Mouse (Mus musculus) embryo, embryonic 11.5 days (tissue): ENCODE measurements at regions not wholly inside any gene's neighbourhood (a gene's known extent, or its start where the extent isn't known, plus 50 kb on each side); places are given as distances from the start of the nearest gene placed in this dataset.

ENCODE experiments used
- DNase-seq: peaks from one replicate; pipeline ENCODE4 v3.0.0-alpha.2; 2012; ENCODE audit warnings: low read depth, low spot score

DNA sequence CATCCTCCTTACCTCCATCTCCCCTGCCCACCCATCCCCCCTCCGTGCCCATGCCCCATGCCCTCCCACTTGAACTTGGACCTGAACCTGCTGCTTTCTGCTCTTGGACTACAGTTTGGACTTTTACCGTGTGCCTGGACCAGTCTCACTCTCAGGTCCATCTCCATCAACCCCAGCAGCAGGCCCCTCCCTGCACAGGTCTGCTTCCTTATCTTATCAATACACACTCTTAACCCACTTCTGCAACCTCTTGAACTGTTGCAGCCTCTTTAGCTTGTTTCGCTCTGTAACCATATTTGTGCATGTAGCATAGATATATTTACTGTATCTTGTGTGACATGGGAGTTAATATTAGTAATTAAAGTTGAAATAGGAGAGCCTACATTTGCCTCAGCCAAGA is 457.8 kb upstream of the Kcnab2 start:
- DNase-seq: no peak

- DNase-seq: no peak
Observed at GRCm38 (mm10) chr4:152928422-152928985, 450.8 kb upstream of the Kcnab2 start.

- DNase-seq: no peak
Observed at GRCm38 (mm10) chr4:152920261-152920660, 442.6 kb upstream of the Kcnab2 start.

DNA sequence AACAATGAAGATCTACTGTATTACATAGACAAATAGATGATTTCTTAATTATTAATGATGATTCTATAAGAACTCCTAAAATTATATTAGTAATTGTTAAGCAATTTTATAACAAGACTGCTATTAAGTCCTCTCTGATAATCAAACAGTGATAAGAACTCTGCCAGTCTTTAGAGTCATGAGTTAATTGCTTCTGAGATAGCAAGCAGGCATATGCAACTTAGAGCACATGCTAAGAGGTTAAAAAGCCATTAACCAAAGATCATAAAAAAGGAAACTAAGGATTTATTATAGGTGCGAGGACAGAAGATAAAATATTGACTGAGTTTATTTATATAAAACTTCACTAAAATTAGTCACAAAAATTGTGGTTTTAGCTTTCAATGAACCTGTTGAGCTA is 442.2 kb upstream of the Kcnab2 start:
- no peak for DNase-seq

GRCm38 (mm10) chr4:152916576-152916975 is 438.9 kb upstream of the Kcnab2 start:
- no peak for DNase-seq

DNA sequence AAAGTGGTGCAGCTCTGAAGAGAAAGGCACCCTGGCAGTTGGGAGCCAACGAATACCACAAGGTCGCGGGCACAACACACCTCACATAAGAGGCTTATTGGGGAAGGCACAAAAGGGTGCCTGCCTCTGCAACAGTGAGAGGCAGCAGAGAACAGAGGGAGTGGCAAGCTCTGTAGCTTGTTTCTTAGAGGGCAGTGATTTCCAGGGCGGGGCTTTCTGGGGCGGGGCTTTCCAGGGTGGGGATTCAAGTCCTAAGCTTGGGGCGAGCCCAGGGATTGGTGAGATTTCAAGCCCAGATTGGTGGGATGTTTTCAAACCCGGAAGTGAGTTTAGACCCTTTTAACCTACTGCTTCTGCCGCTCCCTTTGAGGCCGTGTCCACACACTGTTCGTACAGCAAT is 435.8 kb upstream of the Kcnab2 start:
- no peak for DNase-seq

GRCm38 (mm10) chr4:152912846-152913245 is 435.2 kb upstream of the Kcnab2 start:
- DNase-seq: no peak

- no peak for DNase-seq
Observed at GRCm38 (mm10) chr4:152908235-152908634, 430.6 kb upstream of the Kcnab2 start.

DNA sequence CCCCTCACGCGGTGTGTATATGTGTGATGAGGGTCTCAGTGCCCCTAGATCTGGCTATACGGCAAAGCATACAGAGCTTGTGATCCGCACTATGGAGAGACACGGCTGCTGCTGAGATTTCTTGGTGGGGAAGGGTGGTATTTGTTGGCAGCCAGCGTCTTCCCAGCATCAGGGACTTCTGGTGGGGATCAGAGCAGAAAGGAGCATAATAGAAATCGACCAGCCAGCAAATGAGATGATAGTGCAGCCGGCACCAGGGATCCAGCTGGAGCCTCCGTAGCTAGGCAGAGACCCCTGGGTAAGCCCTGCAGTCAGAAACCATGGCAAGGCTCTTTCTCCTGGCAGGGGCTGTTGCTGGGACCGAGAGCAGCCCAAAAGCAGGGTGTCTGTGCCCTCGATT is 425.2 kb upstream of the Kcnab2 start:
- DNase-seq: no peak

DNA sequence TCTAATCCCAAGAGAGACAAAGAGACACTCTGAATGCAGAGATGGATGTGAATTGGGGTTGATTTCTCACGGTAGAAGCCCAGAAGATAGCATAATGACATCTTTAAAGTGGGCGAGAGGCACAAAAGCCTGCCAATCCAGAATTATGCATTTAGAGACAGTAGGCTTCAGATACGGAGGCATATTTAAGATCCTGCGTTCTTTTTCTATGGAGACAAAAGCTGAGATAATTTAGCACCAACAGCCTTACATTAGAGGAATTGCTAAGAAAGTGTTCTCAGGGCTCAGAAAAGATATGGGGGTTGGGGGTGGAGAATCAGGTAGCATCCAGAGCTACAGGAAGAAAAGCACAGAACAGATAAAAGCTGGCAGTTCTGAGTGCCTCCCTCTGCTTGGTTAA is 422.4 kb upstream of the Kcnab2 start:
- DNase-seq: no peak

DNA sequence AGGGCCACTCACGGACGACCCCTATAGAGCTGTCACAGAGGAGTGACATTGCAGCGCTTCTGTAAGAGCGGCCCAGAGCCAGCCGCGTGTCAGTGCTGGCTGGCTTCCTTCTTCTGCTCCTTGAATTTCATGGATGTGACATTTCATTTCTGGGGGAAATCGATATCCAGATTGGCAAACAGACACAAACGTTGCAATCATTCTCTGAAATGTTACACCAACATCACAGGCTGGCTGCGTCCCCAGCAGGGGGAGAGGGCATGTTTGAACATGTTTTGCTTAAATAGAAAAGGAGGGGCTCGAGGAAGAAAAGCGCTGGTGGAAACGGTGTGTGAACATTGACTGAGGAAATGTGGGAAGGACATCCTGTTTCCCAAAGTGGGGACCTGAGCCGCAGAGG is 417.4 kb upstream of the Kcnab2 start:
- DNase-seq: no peak

DNA sequence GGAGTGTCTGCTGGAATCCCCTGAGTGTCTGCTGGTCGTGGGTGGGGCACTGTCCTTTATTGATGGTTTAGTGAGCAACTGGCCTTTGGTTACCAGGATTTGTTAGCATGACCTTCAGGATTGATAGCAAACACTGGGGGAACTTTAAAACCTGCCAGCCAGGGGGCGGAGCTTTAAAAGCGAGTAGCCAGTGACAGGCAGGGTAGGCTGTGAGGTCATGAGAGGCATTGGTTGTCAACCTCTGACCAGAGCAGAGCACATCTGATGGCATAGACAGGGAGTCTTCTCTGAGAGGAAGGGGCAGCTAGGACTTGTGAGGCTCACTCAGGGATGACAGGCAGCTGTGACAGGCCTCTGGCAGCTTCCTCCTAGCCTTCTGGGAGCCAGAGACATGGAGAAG is 415.3 kb upstream of the Kcnab2 start:
- no peak for DNase-seq

- DNase-seq: no peak
Observed at GRCm38 (mm10) chr4:152889211-152889610, 411.5 kb upstream of the Kcnab2 start.

DNA sequence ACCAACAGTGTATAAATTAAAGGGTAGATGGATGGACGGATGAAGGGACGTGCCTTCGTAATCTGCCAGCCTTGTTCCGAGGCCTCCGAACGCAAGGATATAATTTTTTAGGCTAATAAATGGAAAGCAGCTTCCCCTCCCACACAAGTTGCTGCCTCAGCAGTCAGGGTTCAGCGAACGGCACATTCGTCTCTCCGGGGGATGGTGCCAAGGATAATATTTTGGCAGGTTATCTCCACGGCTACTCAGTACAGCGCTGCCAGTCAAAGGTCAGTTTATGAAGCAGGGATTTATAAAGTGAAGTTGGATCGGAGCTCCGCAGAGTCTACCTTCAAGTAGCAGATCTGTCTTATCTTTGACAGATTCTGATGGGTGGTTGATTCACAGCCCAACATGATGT is 410.6 kb upstream of the Kcnab2 start:
- peak; percentile 14 for DNase-seq

DNA sequence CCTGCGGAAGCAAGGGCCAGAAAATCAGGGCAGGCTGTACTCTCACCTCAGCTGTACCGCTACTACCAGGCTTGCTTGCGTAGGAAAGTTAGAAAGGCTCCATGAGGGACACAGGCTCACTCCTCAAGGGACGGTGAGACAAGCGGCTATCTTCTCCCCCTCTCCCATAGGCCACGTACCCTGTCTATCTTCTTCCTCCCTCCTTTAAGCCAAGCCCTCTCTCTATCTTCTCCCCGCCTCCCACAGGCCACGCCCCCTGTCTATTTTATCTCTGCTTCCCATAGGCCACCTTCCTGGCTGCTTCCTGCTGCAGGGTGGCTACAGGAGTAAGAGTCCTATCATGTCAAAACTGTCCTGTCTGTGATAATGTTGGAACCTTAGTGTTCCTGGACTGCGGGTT is 409.1 kb upstream of the Kcnab2 start:
- peak; percentile 30 for DNase-seq

- no peak for DNase-seq
Observed at GRCm38 (mm10) chr4:152881433-152881930, 403.8 kb upstream of the Kcnab2 start.

- DNase-seq: no peak
Observed at GRCm38 (mm10) chr4:152880368-152880767, 402.7 kb upstream of the Kcnab2 start.

GRCm38 (mm10) chr4:152878941-152879340 is 401.3 kb upstream of the Kcnab2 start:
- DNase-seq: no peak

DNA sequence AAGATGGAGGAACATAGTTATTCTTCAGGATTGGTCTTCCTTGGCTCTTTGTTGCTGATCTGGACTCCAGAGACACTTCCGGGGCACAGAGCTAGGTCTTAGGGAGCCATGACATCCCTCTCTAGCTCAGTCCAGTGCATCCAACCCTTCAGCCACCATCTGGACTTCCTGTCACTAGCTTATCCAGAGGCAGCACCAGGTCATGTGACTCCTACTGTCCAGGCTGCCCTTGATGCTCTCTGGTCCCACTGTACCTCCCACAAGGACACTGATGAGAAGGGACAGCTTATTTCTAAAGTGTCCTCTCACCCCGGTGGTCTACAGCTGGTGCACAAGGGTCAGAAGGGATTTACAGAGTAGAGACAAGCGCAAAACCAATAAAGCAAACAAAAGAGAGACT is 400.7 kb upstream of the Kcnab2 start:
- no peak for DNase-seq

- DNase-seq: no peak
Observed at GRCm38 (mm10) chr4:152870046-152870445, 392.4 kb upstream of the Kcnab2 start.

DNA sequence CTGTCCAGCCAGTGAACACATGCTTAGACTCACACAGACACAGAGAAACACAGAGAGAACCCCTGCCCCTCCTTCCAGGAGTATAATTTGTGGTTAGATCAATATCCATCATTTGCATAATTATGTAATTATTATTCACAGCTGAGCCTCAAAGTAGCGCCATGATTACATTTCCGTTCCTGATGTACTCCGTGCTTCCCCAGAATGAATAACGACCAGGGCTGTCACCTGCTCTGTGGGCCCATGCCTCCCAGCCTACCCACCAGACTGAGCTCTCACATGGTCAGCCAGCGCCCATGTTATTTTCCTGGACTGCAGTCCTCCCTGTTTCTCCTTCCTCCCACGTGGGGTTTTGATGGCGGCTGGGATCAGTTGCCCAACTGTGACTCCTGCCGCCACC is 388.2 kb upstream of the Kcnab2 start:
- no peak for DNase-seq

- no peak for DNase-seq
Observed at GRCm38 (mm10) chr4:152862818-152863614, 385.3 kb upstream of the Kcnab2 start.

- DNase-seq: no peak
Observed at GRCm38 (mm10) chr4:152859161-152859560, 381.5 kb upstream of the Kcnab2 start.
